Mouse (Mus musculus) forebrain, embryonic 16.5 days (tissue): ENCODE measurements at regions not wholly inside any gene's neighbourhood (a gene's known extent, or its start where the extent isn't known, plus 50 kb on each side); places are given as distances from the start of the nearest gene placed in this dataset.

Experiments
- ATAC-seq: fragments of 200-750 bp; cut with Nextera tagmentation; 2 replicates; pipeline ENCODE4 v1.8.0; 2017; ENCODE audit warnings: mild to moderate bottlenecking, moderate library complexity
- H3K27ac ChIP-seq: fragments of 300-500 bp; sonication (generic); 2 replicates; pipeline ENCODE4 v1.5.1; 2014; ENCODE audit warnings: low read length, control low read depth
- H3K27me3 ChIP-seq: fragments of 300-500 bp; sonication (generic); replicated peaks from 2 replicates; pipeline ENCODE4 v1.6.1; 2014; ENCODE audit warnings: low read length; ENCODE audit not compliant: control insufficient read depth, insufficient read depth
- H3K36me3 ChIP-seq: fragments of 300-500 bp; sonication (generic); 2 replicates; pipeline ENCODE4 v1.6.1; 2014; ENCODE audit not compliant: control insufficient read depth, insufficient read depth
- H3K4me1 ChIP-seq: fragments of 300-500 bp; sonication (generic); replicated peaks from 2 replicates; pipeline ENCODE4 v1.6.1; 2014; ENCODE audit warnings: low read length; ENCODE audit not compliant: control insufficient read depth, insufficient read depth
- H3K4me2 ChIP-seq: fragments of 300-500 bp; sonication (generic); 2 replicates; pipeline ENCODE4 v1.6.1; 2014; ENCODE audit warnings: mild to moderate bottlenecking, low read length, control low read depth
- H3K4me3 ChIP-seq: fragments of 300-500 bp; sonication (generic); replicated peaks from 2 replicates; pipeline ENCODE4 v1.5.1; 2014; ENCODE audit warnings: mild to moderate bottlenecking, low read length, control low read depth
- H3K9ac ChIP-seq: fragments of 300-500 bp; sonication (generic); replicated peaks from 2 replicates; pipeline ENCODE4 v1.6.1; 2014; ENCODE audit warnings: low read depth, low read length, control low read depth
- H3K9me3 ChIP-seq: fragments of 300-500 bp; sonication (generic); 2 replicates; pipeline ENCODE4 v1.6.1; 2016; ENCODE audit warnings: low read length; ENCODE audit not compliant: control insufficient read depth
- WGBS: fragments of 180-500 bp; shearing (Covaris S2); extraction: QIAGEN DNeasy Blood & Tissue Kit; methylation state at CpG from one replicate; pipeline ENCODE4 v1.1.7; 2014; 5-methylcytosine and 5-hydroxymethylcytosine counted together

- no peak for ATAC-seq
- Histone ChIP-seq H3K27ac (no peak overlapping the region), H3K27me3 (no peaks in the 10 kb centered on the region), H3K4me1 (no peaks in the 10 kb centered on the region), H3K4me3 (no peak overlapping the region), H3K36me3 (no peaks in the 10 kb centered on the region), H3K4me2 (no peak overlapping the region), H3K9ac (no peak overlapping the region), H3K9me3 (no peaks in the 10 kb centered on the region)
- 75% methylated on average over 9 of the region's 9 CpGs for WGBS
These were observed 1372.9 kb upstream of the Tenm4 start for GRCm38 (mm10) chr7:94798101-94798500.

- no peak overlapping the region for H3K27ac ChIP-seq
- no peak overlapping the region for H3K4me3 ChIP-seq
- no peaks in the 10 kb centered on the region for H3K9me3 ChIP-seq
- no peaks in the 10 kb centered on the region for H3K4me1 ChIP-seq
- no peak overlapping the region for H3K9ac ChIP-seq
- no peaks in the 10 kb centered on the region for H3K36me3 ChIP-seq
- H3K4me2 ChIP-seq: no peak overlapping the region
- no peak for ATAC-seq
- WGBS: 92% methylated on average over 4 of the region's 4 CpGs
- no peaks in the 10 kb centered on the region for H3K27me3 ChIP-seq
These were observed 1329.8 kb upstream of the Tenm4 start for GRCm38 (mm10) chr7:94841197-94841596.

- ATAC-seq: no peak
- H3K9ac ChIP-seq: no peak overlapping the region
- 89% methylated on average over 13 of the region's 13 CpGs for WGBS
These were observed 1319.7 kb upstream of the Tenm4 start for GRCm38 (mm10) chr7:94851360-94851759.

GRCm38 (mm10) chr7:94856636-94857035, 1314.4 kb upstream of the Tenm4 start:
- Histone ChIP-seq H3K27me3 (no peaks in the 10 kb centered on the region), H3K4me1 (no peaks in the 10 kb centered on the region), H3K4me2 (no peak overlapping the region), H3K9me3 (no peaks in the 10 kb centered on the region), H3K27ac (no peak overlapping the region), H3K36me3 (no peaks in the 10 kb centered on the region), H3K9ac (no peak overlapping the region), H3K4me3 (no peak overlapping the region)
- 68% methylated on average over 2 of the region's 2 CpGs for WGBS
- ATAC-seq: peak; percentile 28; the same call in 1 of the 2 replicates

More at GRCm38 (mm10) chr7:94851360-94851759, 1319.7 kb upstream of the Tenm4 start:
- Histone ChIP-seq H3K27ac (no peak overlapping the region), H3K36me3 (no peaks in the 10 kb centered on the region), H3K4me2 (no peak overlapping the region), H3K4me1 (no peaks in the 10 kb centered on the region), H3K4me3 (no peak overlapping the region), H3K27me3 (no peaks in the 10 kb centered on the region), H3K9me3 (no peaks in the 10 kb centered on the region)

- whole genome bisulfite sequencing: 27% methylated on average over 2 of the region's 2 CpGs
- no peak for ATAC-seq
- no peak overlapping the region for H3K27ac ChIP-seq
- no peak overlapping the region for H3K9ac ChIP-seq
- no peak overlapping the region for H3K4me2 ChIP-seq
- H3K9me3 ChIP-seq: no peaks in the 10 kb centered on the region
- H3K27me3 ChIP-seq: no peaks in the 10 kb centered on the region
- no peak overlapping the region for H3K4me3 ChIP-seq
- no peaks in the 10 kb centered on the region for H3K4me1 ChIP-seq
- H3K36me3 ChIP-seq: no peaks in the 10 kb centered on the region
These were observed 1280.2 kb upstream of the Tenm4 start for GRCm38 (mm10) chr7:94890711-94891430.

- ATAC-seq: no peak; the same call in 1 of the 2 replicates
- H3K27me3 ChIP-seq: no peaks in the 10 kb centered on the region
- 16% methylated on average over 3 of the region's 3 CpGs for WGBS
- H3K4me1 ChIP-seq: no peaks in the 10 kb centered on the region
- no peak overlapping the region for H3K27ac ChIP-seq
- no peak overlapping the region for H3K4me3 ChIP-seq
- no peak overlapping the region for H3K9ac ChIP-seq
- H3K4me2 ChIP-seq: no peak overlapping the region
- no peaks in the 10 kb centered on the region for H3K9me3 ChIP-seq
- no peaks in the 10 kb centered on the region for H3K36me3 ChIP-seq
These were observed 1273.0 kb upstream of the Tenm4 start for GRCm38 (mm10) chr7:94898088-94898487.

- no peaks in the 10 kb centered on the region for H3K9me3 ChIP-seq
- no peak overlapping the region for H3K4me2 ChIP-seq
- WGBS: 3% methylated on average over 3 of the region's 3 CpGs
- no peaks in the 10 kb centered on the region for H3K27me3 ChIP-seq
- ATAC-seq: peak; percentile 72
- H3K27ac ChIP-seq: no peak overlapping the region
- no peak overlapping the region for H3K9ac ChIP-seq
- H3K4me1 ChIP-seq: no peaks in the 10 kb centered on the region
- H3K4me3 ChIP-seq: no peak overlapping the region
- no peaks in the 10 kb centered on the region for H3K36me3 ChIP-seq
These were observed 1244.4 kb upstream of the Tenm4 start for GRCm38 (mm10) chr7:94926547-94927123.

- 39% methylated on average over 2 of the region's 2 CpGs for WGBS
- Histone ChIP-seq H3K9me3 (no peaks in the 10 kb centered on the region), H3K4me1 (no peaks in the 10 kb centered on the region), H3K27me3 (no peaks in the 10 kb centered on the region), H3K4me3 (no peak overlapping the region), H3K4me2 (no peak overlapping the region), H3K36me3 (no peaks in the 10 kb centered on the region), H3K27ac (no peak overlapping the region), H3K9ac (no peak overlapping the region)
- peak; percentile 62 for ATAC-seq
These were observed 1207.2 kb upstream of the Tenm4 start for GRCm38 (mm10) chr7:94963758-94964299.

- Histone ChIP-seq H3K4me3 (no peak overlapping the region), H3K36me3 (no peaks in the 10 kb centered on the region), H3K27me3 (no peaks in the 10 kb centered on the region), H3K9ac (no peak overlapping the region), H3K27ac (no peak overlapping the region), H3K4me2 (no peak overlapping the region), H3K9me3 (no peaks in the 10 kb centered on the region), H3K4me1 (no peaks in the 10 kb centered on the region)
- no peak for ATAC-seq
These were observed 1203.4 kb upstream of the Tenm4 start for GRCm38 (mm10) chr7:94967601-94968000.
